Mouse (Mus musculus) neural tube, embryonic 15.5 days (tissue): ENCODE measurements at regions not wholly inside any gene's neighbourhood (a gene's known extent, or its start where the extent isn't known, plus 50 kb on each side); places are given as distances from the start of the nearest gene placed in this dataset.

Experiments
- ATAC-seq: fragments of 200-750 bp; cut with Nextera tagmentation; 2 replicates; pipeline ENCODE4 v1.8.0; 2017; ENCODE audit warnings: mild to moderate bottlenecking, moderate TSS enrichment, moderate library complexity; ENCODE audit not compliant: low FRiP score
- H3K27ac ChIP-seq: fragments of 300-500 bp; sonication (generic); replicated peaks from 2 replicates; pipeline ENCODE4 v1.5.1; 2015; ENCODE audit warnings: mild to moderate bottlenecking, inconsistent platforms
- H3K27me3 ChIP-seq: fragments of 300-500 bp; sonication (generic); replicated peaks from 2 replicates; pipeline ENCODE4 v1.6.1; 2015; ENCODE audit warnings: inconsistent platforms
- H3K36me3 ChIP-seq: fragments of 300-500 bp; sonication (generic); 2 replicates; pipeline ENCODE4 v1.6.1; 2015; ENCODE audit warnings: inconsistent platforms
- H3K4me1 ChIP-seq: fragments of 300-500 bp; sonication (generic); 2 replicates; pipeline ENCODE4 v1.6.1; 2015; ENCODE audit warnings: inconsistent platforms
- H3K4me2 ChIP-seq: fragments of 300-500 bp; sonication (generic); 2 replicates; pipeline ENCODE4 v1.6.1; 2015; ENCODE audit warnings: inconsistent platforms, mild to moderate bottlenecking, moderate library complexity
- H3K4me3 ChIP-seq: fragments of 300-500 bp; sonication (generic); replicated peaks from 2 replicates; pipeline ENCODE4 v1.5.1; 2015; ENCODE audit warnings: mild to moderate bottlenecking, inconsistent platforms
- H3K9ac ChIP-seq: fragments of 300-500 bp; sonication (generic); replicated peaks from 2 replicates; pipeline ENCODE4 v1.6.1; 2015; ENCODE audit warnings: mild to moderate bottlenecking, inconsistent platforms
- H3K9me3 ChIP-seq: fragments of 300-500 bp; sonication (generic); replicated peaks from 2 replicates; pipeline ENCODE4 v1.6.1; 2016; ENCODE audit warnings: inconsistent platforms
- WGBS: fragments of 180-500 bp; shearing (Covaris S2); methylation state at CpG from one replicate; pipeline ENCODE4 v1.1.7; 2015; ENCODE audit warnings: mixed read lengths; 5-methylcytosine and 5-hydroxymethylcytosine counted together

DNA sequence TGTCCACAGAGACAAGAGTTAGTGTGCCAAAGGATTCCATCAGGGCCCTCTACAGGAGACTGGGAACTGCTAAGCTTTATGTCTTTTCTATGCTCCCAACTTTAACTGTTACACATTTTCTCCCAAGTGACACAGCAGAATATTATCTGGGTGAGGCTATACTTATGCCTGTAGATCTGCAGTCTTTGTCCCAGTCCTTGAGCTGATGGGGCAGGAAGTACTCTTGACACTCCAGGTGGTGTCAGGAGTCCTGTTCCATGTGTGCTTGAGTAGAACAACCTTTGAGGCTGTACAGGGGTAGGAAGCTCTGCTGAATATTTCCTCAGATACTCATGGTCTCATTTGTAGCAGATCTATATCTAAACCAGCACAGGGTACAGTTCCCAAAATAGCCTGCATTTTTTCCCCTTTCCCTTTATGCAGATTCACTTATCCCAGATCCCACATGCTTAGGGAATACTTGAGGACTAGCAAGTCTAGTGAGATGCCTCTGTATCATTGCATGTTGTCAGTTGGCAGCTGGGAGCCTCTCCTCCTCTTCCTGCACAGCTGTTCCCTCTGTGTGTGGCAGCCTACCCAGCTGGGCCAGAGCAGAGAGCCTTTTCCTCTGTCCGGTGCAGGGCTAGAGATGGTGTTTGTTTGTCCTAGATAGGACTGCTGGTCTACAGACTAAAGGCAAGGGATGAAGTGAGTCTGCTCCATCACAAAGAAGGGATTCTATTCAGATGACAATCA lies 85.2 kb upstream of the Rgs17 start:
- H3K27me3 ChIP-seq, result no peaks in the 10 kb centered on the region
- no peak overlapping the region for H3K9ac ChIP-seq
- H3K36me3 ChIP-seq, result no peaks in the 10 kb centered on the region
- H3K9me3 ChIP-seq, result no peaks in the 10 kb centered on the region
- no peak for ATAC-seq
- no peak overlapping the region for H3K4me3 ChIP-seq
- no peaks in the 10 kb centered on the region for H3K4me1 ChIP-seq
- WGBS, result 81% methylated on average over 1 of the region's 1 CpGs
- no peak overlapping the region for H3K27ac ChIP-seq
- no peak overlapping the region for H3K4me2 ChIP-seq

DNA sequence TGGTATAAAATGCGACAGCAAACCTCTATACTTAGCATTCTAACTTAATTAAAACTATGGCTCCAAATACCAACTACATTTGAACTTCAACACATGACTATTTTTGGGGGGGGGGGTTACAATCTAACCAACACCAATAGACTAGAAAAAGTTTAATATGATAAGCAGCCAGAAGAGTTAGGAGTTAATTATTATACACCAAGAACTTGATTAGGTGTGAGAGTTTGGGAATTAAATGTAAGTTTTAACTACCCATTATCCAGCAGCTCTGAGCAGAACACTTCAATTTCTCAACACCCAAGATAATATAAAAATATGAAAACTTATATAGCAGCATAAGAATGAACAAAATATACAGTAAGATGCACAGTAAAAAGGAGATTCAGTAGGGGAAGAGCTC lies 59.2 kb upstream of the Rgs17 start:
- Histone ChIP-seq H3K27ac (no peak overlapping the region), H3K9ac (no peak overlapping the region), H3K4me2 (no peak overlapping the region), H3K4me3 (no peak overlapping the region), H3K4me1 (no peaks in the 10 kb centered on the region), H3K27me3 (no peaks in the 10 kb centered on the region), H3K9me3 (no peaks in the 10 kb centered on the region), H3K36me3 (no peaks in the 10 kb centered on the region)
- 88% methylated on average over 1 of the region's 1 CpGs for WGBS
- peak; percentile 50; the same call in 1 of the 2 replicates for ATAC-seq

DNA sequence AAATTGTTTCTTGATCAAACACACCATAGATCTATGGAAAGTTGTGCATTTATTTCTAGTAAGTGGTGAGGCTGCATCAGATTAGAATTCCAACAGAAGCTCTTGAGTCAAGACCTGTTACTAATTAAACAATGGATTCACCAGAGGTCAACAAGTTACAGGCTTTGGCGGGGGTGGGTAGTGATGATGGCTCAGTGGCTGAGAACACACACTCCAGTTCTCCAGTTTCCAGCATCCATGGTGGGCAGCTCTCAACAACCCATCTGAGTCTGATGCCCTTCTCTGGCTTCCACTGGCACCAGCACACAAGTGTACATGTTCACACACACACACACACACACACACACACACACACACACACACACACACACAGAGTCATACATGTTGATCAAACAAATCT lies 56.3 kb upstream of the Rgs17 start:
- Histone ChIP-seq H3K27ac (no peak overlapping the region), H3K27me3 (no peaks in the 10 kb centered on the region), H3K4me2 (no peak overlapping the region), H3K4me3 (no peak overlapping the region), H3K36me3 (no peaks in the 10 kb centered on the region), H3K4me1 (no peaks in the 10 kb centered on the region), H3K9me3 (no peaks in the 10 kb centered on the region), H3K9ac (no peak overlapping the region)
- 77% methylated on average over 1 of the region's 1 CpGs for WGBS
- no peak for ATAC-seq
